Mouse (Mus musculus): ENCODE measurements at regions not wholly inside any gene's neighbourhood (a gene's known extent, or its start where the extent isn't known, plus 50 kb on each side); places are given as distances from the start of the nearest gene placed in this dataset.

DNA sequence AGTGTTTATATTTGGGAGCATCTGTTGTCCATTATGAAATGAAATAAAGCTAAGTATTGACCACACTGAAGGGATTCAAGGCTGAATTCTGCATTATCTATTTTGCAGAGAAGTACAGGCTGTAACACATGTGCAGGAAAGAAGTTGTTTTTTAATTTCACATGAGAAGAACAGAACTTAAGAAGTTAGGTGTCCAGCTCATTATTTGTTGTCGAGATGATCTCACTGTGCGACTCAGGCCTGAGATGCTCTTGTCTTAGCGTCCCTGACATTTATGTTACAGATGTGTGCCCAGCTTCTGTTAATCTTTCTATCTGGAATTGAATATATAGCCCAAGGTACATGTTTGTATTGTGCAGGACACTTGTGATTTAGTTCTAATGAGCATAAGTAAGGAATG, 112.0 kb upstream of the Hmgn3 start:
- no peak for TF ChIP-seq EP300 (IDR thresholded peaks at IDR 0.05; ENCODE audit: low read depth)
- TF ChIP-seq CTCF (IDR thresholded peaks at IDR 0.05; ENCODE audit: low read depth): no peak
